Mouse (Mus musculus) hindbrain, embryonic 12.5 days (tissue): ENCODE results near the gene Rab26. TPM values are rescaled to one million over a fixed set of nuclear protein-coding genes. Genes with fewer than 3 reads are reported as not detected.

Experiments used
- ATAC-seq: fragments of 200-750 bp; cut with Nextera tagmentation; 2 replicates; pipeline ENCODE4 v1.8.0; 2017; ENCODE audit warnings: moderate TSS enrichment; ENCODE audit not compliant: low FRiP score
- H3K27ac ChIP-seq: fragments of 300-500 bp; sonication (generic); 2 replicates; pipeline ENCODE4 v1.5.1; 2016; ENCODE audit warnings: mild to moderate bottlenecking
- H3K27me3 ChIP-seq: fragments of 300-500 bp; sonication (generic); 2 replicates; pipeline ENCODE4 v1.6.1; 2016; ENCODE audit warnings: mild to moderate bottlenecking
- H3K36me3 ChIP-seq: fragments of 300-500 bp; sonication (generic); 2 replicates; pipeline ENCODE4 v1.6.1; 2016; ENCODE audit warnings: mild to moderate bottlenecking
- H3K4me1 ChIP-seq: fragments of 300-500 bp; sonication (generic); 2 replicates; pipeline ENCODE4 v1.6.1; 2016
- H3K4me2 ChIP-seq: fragments of 300-500 bp; sonication (generic); replicated peaks from 2 replicates; pipeline ENCODE4 v1.6.1; 2016; ENCODE audit warnings: mild to moderate bottlenecking
- H3K4me3 ChIP-seq: fragments of 300-500 bp; sonication (generic); 2 replicates; pipeline ENCODE4 v1.5.1; 2016; ENCODE audit warnings: mild to moderate bottlenecking
- H3K9ac ChIP-seq: fragments of 300-500 bp; sonication (generic); 2 replicates; pipeline ENCODE4 v1.6.1; 2016; ENCODE audit warnings: mild to moderate bottlenecking, moderate library complexity
- H3K9me3 ChIP-seq: fragments of 300-500 bp; sonication (generic); replicated peaks from 2 replicates; pipeline ENCODE4 v1.6.1; 2016; ENCODE audit warnings: mild to moderate bottlenecking
- WGBS: fragments of 180-500 bp; shearing (Covaris S2); methylation state at CpG from one replicate; pipeline ENCODE4 v1.1.7; 2016; 5-methylcytosine and 5-hydroxymethylcytosine counted together
- polyA plus RNA-seq: library from polyadenylated mRNA; unstranded; fragments of >200 nt; fragmentation: Nextera tagmentation; extraction: Ambion mirVana; gene quantifications from 2 replicates; pipeline ENCODE4 v1.2.1, GENCODE M21; 2016

Rab26 gene
- polyA plus RNA-seq, 1 experiment from 2014 or later, result 2.8 TPM

DNA sequence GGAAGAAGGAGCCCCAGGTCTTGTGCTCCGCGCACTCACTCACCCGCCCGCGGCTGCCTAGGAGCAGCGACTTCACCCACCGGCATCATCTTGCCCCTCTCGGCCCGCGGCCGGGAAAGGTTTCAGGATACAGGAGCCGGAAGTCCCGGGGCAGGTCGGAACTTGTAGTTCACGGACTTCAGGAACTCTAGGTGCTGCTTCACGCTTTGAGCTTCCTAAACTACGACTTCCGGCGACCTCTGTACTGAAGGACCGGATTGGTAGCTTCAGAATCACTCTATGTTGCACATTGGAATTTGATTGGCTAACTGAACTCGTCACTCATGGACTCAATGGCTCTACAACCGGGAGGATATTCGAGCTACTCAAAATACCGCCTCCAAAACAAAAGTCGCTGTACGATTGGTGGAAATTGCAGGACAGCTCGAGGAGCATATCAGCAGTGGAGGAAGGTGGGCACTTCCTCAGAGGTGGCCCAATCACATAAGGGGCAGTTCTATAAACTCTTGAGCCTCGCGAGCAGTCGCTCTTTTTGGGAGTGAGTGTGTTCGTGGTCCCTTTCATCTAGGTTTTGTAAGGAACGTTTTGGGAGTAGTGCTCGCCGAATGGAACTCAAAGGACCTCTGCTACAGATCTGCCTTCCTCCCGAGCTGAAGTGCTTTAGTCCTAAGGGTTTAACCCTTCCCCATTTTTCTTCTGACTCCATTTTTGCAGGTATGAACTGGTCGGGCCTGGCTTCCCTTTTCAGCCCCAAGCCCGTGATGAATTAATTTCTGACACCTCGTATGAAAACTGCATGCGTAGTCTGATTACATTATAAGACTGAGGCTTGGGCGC, 6.1 kb downstream of the Rab26 start, which contains the start of gene Traf7:
Gene Traf7 (minus strand): TSS at position 216 of the 837 bp plus-strand sequence.
- Histone ChIP-seq H3K4me3 (peak within 1 kb of the TSS; percentile 71), H3K4me1 (peaks cover 43% of the 10 kb centered on the region), H3K9me3 (no peaks in the 10 kb centered on the region), H3K27me3 (no peaks in the 10 kb centered on the region), H3K9ac (peak within 1 kb of the TSS; percentile 91), H3K36me3 (peaks cover 10% of the 10 kb centered on the region; the same call in 1 of the 2 replicates), H3K4me2 (peak within 1 kb of the TSS; percentile 83), H3K27ac (peak within 1 kb of the TSS; percentile 82)
- WGBS, result under 1% methylated on average over 40 of the region's 40 CpGs
- peak; percentile 97 for ATAC-seq

DNA sequence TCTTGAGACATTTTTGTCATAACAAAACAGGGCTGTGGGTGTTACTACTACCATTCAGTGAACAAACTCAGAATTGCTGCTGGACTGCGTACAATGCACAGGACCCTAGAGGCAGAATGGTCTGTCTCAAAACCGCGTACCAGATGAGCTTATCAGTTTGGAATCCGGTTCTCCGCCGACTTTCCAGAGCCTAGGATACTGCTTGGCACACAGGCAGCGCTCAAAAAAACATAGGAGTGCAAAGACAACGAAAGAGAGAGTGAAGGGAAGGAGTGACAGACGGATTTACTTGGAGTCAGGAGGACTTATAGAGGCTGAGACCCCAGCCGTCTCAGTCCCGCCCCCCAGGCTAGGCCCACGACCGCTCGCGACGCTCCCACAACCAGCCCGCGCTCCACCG, 6.7 kb downstream of the Rab26 start:
- no peak for ATAC-seq
- peak overlapping the region; percentile 83 for H3K4me2 ChIP-seq
- no peaks in the 10 kb centered on the region for H3K9me3 ChIP-seq
- H3K27ac ChIP-seq, result peak overlapping the region; percentile 82
- WGBS, result 0% methylated on average over 17 of the region's 19 CpGs
- H3K36me3 ChIP-seq, result peaks cover 13% of the 10 kb centered on the region; the same call in 1 of the 2 replicates
- H3K4me3 ChIP-seq, result peak overlapping the region; percentile 71
- peaks cover 37% of the 10 kb centered on the region for H3K4me1 ChIP-seq
- no peaks in the 10 kb centered on the region for H3K27me3 ChIP-seq
- H3K9ac ChIP-seq, result peak overlapping the region; percentile 91

DNA sequence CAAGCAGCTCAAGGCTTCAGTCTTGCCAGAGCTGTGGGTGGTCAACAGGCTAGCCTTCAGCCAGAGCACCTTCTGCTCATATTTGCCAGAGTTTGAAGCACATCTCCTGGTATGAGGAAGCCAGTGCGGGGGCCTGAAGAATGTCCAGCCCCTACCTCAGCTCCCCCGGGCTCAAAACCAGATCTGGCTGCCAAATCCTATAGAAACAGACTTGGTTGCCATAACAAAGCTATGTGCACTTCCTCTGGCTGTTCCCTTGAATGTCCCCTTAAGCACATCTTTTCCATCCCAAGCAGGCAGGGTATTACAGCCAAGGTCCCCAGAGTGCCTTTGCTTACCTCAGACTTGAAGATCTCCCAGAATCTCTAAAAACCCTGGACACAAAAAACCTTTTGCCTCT, 9.3 kb downstream of the Rab26 start:
- H3K4me3 ChIP-seq, result no peak overlapping the region
- H3K9me3 ChIP-seq, result no peaks in the 10 kb centered on the region
- ATAC-seq, result no peak
- no peak overlapping the region for H3K27ac ChIP-seq
- H3K36me3 ChIP-seq, result peaks cover 14% of the 10 kb centered on the region; the same call in 1 of the 2 replicates
- 87% methylated on average over 2 of the region's 2 CpGs for WGBS
- no peak overlapping the region for H3K9ac ChIP-seq
- no peaks in the 10 kb centered on the region for H3K27me3 ChIP-seq
- H3K4me1 ChIP-seq, result peaks cover 19% of the 10 kb centered on the region
- H3K4me2 ChIP-seq, result no peak overlapping the region

DNA sequence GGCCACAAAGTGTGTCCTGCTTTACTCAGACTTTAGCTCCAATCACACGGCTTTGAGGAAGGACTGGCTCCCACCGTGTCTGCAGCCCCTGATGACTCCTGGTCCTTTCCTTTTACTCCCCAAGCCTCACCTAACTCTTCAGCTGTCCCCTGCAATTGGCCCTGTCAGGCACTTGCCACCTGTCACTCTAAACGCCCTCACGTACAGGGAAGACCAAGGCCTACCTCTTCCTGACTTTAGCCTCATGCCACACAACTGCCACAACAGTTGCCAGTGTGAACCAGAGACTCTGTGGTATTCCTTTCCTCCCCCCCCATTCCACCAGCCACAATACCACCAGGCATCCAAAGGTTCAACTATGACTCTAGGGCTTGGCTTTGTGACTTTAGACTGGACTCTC, 13.6 kb downstream of the Rab26 start:
- H3K9me3 ChIP-seq, result no peaks in the 10 kb centered on the region
- peaks cover 49% of the 10 kb centered on the region for H3K36me3 ChIP-seq
- H3K4me1 ChIP-seq, result no peaks in the 10 kb centered on the region
- no peaks in the 10 kb centered on the region for H3K27me3 ChIP-seq
- no peak overlapping the region for H3K4me2 ChIP-seq
- no peak overlapping the region for H3K4me3 ChIP-seq
- no peak overlapping the region for H3K9ac ChIP-seq
- WGBS, result 89% methylated on average over 4 of the region's 4 CpGs
- no peak overlapping the region for H3K27ac ChIP-seq
- no peak for ATAC-seq

DNA sequence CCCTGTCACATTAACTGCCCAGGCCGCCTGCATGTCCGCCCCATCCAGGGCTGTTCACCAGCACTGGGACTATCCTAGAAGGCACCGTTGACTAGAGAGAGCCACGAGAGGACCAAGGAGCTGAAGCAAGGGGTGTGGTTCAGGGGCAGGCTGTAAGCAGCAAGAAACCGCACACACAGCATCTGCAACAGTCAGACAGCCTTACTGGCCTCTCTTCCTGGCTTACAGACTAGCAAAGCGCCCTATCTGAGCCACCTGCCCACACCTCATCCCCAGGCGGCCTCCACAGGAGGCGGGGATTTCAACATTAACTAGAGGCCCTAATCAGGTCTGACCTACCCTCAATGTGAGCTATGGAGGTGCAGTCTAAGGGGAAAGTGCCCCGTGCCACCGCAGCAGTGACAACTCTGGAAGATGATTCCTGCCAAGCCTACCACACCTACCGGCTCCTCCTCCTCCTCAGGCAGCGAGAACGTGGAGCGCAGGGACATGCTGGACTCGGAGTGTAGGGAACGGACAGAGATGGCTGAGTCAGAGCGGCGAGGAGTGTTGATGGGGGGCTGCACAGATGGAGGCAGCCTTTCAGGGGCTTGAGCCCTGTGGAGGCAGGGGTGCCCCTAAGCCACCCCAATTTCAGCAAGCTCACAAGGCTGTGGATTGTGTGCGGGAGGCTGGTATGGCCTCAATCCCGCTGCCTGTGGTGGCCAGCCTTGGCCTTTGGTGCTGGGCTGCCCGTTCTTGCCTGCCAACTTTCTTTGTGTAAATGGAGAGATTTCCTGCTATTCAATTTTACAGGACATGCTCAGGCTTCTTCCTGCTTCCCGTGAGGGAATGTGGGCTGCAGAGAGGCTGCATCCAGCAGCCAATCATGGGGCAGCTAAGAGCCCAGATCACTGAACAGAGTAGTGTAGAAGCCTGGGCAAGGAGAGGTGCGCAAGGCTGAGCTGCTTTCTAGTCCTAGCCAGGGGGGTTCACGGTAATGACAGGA, 19.4 kb downstream of the Rab26 start:
- Histone ChIP-seq H3K9ac (no peak overlapping the region), H3K27ac (no peak overlapping the region), H3K36me3 (peaks cover 86% of the 10 kb centered on the region), H3K9me3 (no peaks in the 10 kb centered on the region), H3K4me1 (no peaks in the 10 kb centered on the region), H3K27me3 (no peaks in the 10 kb centered on the region), H3K4me3 (no peak overlapping the region), H3K4me2 (no peak overlapping the region)
- 89% methylated on average over 24 of the region's 24 CpGs for WGBS
- ATAC-seq, result 0 out of 2 replicates have a peak, but pooled peaks have one; percentile 11

DNA sequence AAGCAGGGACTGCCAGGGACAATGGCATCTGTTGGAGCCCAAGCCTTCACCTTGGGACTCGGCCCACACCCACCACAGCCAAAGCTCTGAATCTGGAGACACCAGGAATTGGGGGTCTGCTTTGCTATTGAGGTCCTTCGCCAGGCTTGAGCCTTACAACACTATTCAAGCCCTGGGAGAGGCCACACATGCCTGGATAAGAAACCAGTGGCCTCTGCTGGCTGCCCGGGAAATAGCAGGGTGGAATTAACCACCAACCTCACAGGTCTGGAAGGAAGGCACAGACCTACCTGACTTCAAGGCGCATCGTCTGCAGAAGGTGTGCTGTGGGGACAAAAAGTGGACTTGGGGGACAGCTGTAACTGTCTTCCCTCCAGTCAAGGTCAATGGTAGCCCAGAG, 20.4 kb downstream of the Rab26 start:
- Histone ChIP-seq H3K27ac (no peak overlapping the region), H3K36me3 (peaks cover 87% of the 10 kb centered on the region), H3K4me1 (no peaks in the 10 kb centered on the region), H3K27me3 (no peaks in the 10 kb centered on the region), H3K4me3 (no peak overlapping the region), H3K9me3 (no peaks in the 10 kb centered on the region), H3K4me2 (no peak overlapping the region), H3K9ac (no peak overlapping the region)
- ATAC-seq, result peak; percentile 56; the same call in 1 of the 2 replicates
- 63% methylated on average over 5 of the region's 5 CpGs for WGBS

DNA sequence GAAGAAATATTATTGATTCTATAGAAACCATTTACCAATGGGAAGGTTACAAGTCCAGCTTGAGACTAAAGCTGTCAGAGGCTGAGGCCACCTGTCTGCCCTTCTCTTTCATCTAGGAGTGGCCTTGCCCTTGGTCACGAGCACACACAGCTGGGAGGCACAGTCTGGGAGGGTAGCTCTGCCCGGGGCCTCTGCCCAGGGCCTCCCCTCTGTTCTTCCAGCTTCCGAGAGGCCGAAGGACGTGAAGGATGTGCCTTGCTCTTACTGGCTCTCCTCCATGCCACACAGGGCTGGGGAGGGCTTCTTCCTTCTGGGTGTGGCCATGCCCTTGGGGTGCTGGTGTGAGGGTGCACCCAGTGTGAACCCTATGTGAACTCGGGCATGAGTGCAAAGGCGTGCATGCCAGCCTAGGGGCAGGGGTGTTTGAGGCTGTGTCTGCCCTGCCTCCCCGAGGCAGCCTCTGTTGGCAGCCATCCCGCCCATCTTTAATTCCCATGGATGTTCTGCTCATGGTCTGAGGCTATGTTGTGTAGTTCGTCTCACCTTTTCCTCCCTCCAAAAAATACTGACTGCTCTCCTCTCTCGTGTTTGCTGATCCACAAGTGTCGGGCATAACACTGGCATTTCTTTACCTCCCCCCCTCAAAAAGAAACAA, 26.1 kb downstream of the Rab26 start:
- Histone ChIP-seq H3K4me3 (no peak overlapping the region), H3K36me3 (peaks cover 83% of the 10 kb centered on the region), H3K4me2 (no peak overlapping the region), H3K9me3 (no peaks in the 10 kb centered on the region), H3K9ac (no peak overlapping the region), H3K27me3 (0 out of 2 replicates have a peak, but pooled peaks cover 4% of the 10 kb centered on the region), H3K27ac (no peak overlapping the region), H3K4me1 (peaks cover 12% of the 10 kb centered on the region)
- WGBS, result 81% methylated on average over 12 of the region's 12 CpGs
- ATAC-seq, result no peak

DNA sequence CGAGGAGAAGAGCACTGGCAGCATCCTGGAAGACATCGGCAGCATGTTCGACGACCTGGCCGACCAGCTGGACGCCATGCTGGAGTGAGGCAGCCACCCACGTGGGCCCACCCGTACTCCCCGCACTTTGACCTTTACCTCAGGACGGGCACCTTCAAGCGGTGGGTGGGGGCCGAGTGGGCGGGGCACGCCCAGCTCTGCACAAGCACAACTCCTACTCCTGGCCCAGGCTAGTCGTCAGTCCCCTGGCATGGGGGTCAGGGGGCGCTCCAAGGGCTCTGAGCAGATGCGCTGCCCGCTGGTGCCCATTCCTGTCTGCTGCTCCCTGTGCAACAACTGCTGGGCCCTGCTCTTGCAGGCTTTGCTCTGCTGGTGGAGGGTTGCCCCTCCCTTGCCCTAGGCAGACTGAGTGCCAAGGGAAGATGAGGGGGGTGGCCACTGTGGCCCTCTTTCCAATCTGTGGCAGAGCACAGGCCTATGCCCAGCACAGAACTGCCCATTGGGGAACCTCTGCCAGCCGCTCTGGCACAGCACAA, 26.8 kb downstream of the Rab26 start:
- Histone ChIP-seq H3K9me3 (no peaks in the 10 kb centered on the region), H3K4me3 (no peak overlapping the region), H3K27me3 (0 out of 2 replicates have a peak, but pooled peaks cover 4% of the 10 kb centered on the region), H3K27ac (no peak overlapping the region), H3K4me2 (no peak overlapping the region), H3K4me1 (peaks cover 12% of the 10 kb centered on the region), H3K9ac (0 out of 2 replicates have a peak overlapping the region, but pooled peaks have one; percentile 8), H3K36me3 (peaks cover 82% of the 10 kb centered on the region)
- 44% methylated on average over 19 of the region's 19 CpGs for WGBS
- ATAC-seq, result 0 out of 2 replicates have a peak, but pooled peaks have one; percentile 23

DNA sequence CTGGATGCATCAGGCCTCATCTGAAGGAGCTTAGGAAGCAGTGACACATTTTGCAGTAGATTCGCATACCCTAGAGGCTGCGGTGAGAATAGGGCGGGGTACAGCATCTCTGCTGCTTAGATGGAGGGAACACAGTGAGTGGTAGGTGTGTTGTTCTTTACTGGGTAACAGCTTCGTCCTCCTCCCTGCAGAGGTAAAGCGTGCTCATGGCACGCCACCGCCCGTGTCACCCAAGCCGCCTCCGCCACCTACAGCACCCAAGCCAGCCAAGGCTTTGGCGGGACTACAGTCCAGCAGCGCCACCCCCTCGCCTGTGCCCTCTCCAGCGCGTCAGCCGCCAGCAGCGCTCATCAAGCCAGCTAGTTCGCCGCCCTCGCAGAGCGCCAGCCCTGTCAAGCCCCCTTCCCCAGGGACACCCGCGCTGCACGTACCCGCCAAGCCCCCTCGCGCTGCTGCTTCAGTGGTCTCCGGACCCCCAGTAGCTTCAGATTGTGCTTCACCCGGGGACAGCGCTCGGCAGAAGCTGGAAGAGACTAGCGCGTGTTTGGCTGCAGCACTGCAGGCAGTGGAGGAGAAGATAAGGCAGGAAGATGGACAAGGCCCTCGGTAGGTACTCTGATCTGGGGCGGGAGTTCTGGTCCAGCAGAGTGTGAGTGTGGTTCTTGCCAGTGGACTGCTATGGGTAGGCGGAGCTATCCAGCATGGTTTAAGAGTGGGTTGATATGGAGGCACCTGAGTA, 27.5 kb downstream of the Rab26 start:
- H3K4me2 ChIP-seq, result peak overlapping the region; percentile 17
- H3K27ac ChIP-seq, result no peak overlapping the region
- ATAC-seq, result peak; percentile 23; the same call in 1 of the 2 replicates
- H3K9me3 ChIP-seq, result no peaks in the 10 kb centered on the region
- H3K9ac ChIP-seq, result 0 out of 2 replicates have a peak overlapping the region, but pooled peaks have one; percentile 25
- no peak overlapping the region for H3K4me3 ChIP-seq
- 26% methylated on average over 32 of the region's 36 CpGs for WGBS
- H3K36me3 ChIP-seq, result peaks cover 82% of the 10 kb centered on the region
- 0 out of 2 replicates have a peak, but pooled peaks cover 4% of the 10 kb centered on the region for H3K27me3 ChIP-seq
- H3K4me1 ChIP-seq, result peaks cover 12% of the 10 kb centered on the region

DNA sequence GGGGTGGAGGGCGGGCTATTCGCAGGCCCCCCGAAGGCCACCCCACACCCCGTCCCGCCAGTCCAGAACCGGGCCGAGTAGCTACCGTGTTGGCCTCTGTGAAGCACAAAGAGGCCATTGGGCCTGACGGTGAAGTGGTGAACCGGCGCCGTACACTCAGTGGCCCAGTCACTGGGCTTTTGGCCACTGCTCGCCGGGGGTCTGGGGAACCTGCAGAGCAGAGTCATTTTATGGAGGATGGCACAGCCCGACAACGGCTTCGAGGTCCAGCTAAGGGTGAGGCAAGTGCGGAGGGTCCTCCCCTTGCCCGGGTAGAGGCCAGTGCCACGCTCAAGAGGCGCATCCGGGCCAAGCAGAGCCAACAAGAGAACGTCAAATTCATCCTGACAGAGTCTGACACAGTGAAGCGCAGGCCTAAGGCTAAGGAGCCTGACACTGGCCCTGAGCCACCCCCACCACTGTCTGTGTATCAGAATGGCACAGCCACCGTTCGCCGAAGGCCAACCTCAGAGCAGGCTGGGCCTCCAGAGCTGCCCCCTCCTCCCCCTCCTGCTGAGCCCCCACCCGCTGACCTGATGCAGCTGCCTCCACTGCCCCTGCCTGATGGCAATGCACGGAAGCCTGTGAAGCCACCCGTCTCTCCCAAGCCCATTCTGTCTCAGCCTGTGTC, 28.6 kb downstream of the Rab26 start:
- H3K4me2 ChIP-seq, result no peak overlapping the region
- H3K9me3 ChIP-seq, result no peaks in the 10 kb centered on the region
- 0 out of 2 replicates have a peak, but pooled peaks cover 4% of the 10 kb centered on the region for H3K27me3 ChIP-seq
- no peak overlapping the region for H3K9ac ChIP-seq
- H3K4me1 ChIP-seq, result peaks cover 12% of the 10 kb centered on the region
- ATAC-seq, result no peak
- WGBS, result 88% methylated on average over 30 of the region's 30 CpGs
- H3K36me3 ChIP-seq, result peaks cover 82% of the 10 kb centered on the region
- H3K27ac ChIP-seq, result no peak overlapping the region
- no peak overlapping the region for H3K4me3 ChIP-seq
